Mouse (Mus musculus) right cerebral cortex, postnatal 10 days (tissue): ENCODE results near the gene Olfr213.
"Not testable (repeated sequence)": the region's sequence is repeated elsewhere in the genome, so short reads cannot be mapped to it uniquely, and the experiment has no call there.

Experiments
- DNase-seq, 2 experiments: peaks; one replicate each; pipeline ENCODE4 v3.0.0; 2021; ENCODE audit warnings: low spot score in 2 of 2

Olfr213 gene

GRCm38 (mm10) chr6:116538156-116538555, at the start of gene Olfr213:
TSS of gene Olfr213 (plus strand) at chr6:116538456.
- DNase-seq, result no peak

GRCm38 (mm10) chr6:116488791-116489190, 49.5 kb upstream of the Olfr213 start, which contains the start of gene Olfr211:
TSS of gene Olfr211 (plus strand) at chr6:116489091.
- DNase-seq, result no peak

DNA sequence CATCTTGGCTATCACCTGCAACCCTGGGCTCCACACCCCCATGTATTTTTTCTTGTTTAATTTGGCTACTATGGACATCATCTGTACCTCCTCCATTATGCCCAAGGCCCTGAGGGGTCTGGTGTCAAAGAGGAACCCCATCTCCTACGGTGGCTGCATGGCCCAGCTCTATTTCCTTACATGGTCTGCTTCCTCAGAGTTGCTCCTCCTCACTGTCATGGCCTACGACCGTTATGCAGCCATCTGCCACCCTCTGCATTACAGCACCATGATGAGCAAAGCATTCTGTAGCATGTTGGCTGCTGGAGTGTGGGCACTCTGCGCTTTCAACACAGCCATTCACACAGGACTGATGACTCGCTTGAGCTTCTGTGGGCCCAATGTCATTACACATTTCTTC, 44.5 kb upstream of the Olfr213 start:
- no peak for DNase-seq

DNA sequence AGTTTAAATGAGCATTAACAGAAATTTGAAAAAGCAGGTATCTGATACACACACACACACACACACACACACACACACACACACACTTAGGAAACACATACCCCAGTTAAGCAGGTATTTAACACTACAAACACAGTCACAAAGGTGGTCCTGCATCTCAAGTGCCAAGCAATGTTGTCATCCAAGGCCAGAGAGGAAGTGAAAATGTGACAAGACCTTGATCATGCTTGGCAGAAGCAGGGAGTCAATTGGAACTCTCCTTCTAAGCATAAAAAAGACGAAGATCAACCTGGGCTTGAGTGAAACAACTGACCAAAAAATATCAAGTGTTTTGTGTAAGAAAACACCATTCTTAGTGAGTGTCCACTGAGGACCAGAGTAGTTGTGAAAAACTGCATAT, 42.3 kb upstream of the Olfr213 start:
- no peak for DNase-seq

DNA sequence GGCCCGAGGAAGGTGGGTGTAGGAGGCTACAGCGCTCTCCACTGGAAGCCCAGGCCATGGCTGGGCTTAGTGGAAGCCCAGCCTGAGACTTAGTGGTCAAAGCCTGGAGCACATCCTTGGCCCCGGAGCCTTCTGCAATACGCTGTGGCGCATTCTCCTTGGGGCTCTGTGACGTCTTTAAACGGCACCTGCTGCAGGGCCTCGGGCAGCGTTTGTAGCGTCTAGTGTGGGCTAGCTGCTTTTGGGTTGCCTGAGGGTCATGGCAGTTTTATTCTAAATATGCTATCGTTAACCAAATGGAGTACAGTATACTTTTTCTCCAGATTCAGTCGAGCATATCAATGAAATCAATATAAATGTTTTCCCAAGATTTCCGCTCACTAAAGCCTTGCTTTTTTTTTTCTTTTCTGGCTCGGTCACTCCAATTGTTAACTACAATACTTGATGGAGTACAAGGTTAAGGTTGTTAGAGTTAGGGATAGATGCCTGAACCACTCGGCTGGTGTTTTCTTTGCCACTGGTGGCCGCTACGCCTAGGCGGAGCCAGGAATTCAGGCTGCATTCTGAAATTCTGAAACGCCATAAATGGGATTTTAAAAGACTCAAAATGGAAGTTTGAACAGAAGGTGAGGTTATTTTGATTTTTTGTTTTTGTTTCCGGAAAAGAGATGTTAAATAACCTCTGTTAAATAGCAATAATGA, 31.8 kb upstream of the Olfr213 start, which contains the start of gene Olfr212:
Olfr212 (plus strand) TSS at position 215 of the 702 bp plus-strand sequence.
- DNase-seq, result not testable (repeated sequence)

DNA sequence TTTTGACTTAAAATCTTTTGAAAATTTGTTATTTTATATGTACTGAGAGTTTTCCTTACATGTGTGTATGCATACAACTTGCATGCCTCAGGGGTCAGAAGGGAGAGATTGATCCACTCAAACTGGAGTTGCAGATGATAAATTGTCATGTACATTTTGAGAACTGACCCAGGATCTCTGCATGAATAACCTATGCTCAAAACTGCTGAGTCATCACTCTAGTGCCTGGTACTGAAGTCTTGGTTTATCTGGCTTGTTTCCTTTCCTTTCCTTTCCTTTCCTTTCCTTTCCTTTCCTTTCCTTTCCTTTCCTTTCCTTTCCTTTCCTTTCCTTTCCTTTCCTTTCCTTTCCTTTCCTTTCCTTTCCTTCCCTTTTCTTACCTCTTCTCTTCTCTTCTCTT, 23.4 kb upstream of the Olfr213 start:
- no peak for DNase-seq

DNA sequence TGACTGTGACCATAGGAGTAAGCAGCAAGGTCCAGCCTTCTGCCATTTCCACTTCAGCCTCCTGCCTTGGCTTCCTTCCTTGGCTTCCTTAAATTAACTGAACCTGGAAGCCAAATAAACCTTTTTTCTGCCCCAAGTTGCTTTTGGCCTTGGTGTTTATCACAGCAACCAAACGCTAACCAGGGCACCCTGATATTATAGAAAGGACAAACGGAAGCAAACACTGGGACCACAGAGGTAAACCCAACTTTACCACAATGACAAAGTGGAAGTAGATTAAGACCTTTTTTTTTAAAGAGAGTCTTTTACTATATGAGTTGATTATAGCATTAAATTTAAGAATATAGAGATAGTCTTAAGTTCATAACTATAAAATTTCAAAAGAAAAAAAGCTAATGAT, 4.2 kb downstream of the Olfr213 start:
- DNase-seq, result no peak

DNA sequence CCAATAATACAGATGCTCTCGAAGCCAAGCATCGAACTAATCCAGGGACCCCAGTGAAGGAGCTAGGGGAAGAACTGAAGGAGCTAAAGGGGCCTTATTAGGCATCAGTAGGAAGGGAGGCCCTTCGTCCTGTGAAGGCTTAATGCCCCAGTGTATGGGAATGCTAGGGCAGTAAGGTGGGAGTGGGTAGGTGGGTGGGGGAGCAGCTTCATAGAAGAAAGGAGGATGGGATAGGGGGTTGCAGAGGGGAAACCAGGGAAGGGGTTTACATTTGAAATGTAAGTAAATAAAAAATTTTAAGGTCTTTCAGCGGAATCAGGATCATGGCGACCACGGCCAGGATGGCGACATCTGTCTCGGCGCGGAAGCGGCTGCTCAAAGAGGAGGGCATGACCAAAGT, 12.6 kb downstream of the Olfr213 start, which contains the start of gene Gm5580:
Gm5580 (plus strand) TSS at position 301 of the 400 bp plus-strand sequence.
- DNase-seq, result not testable (repeated sequence)

GRCm38 (mm10) chr6:116553935-116554334, 15.7 kb downstream of the Olfr213 start, which contains the start of gene Olfr214:
TSS of gene Olfr214 (plus strand) at chr6:116554235.
- DNase-seq, result no peak

- no peak for DNase-seq
These were observed 16.7 kb downstream of the Olfr213 start for GRCm38 (mm10) chr6:116554952-116555351.

DNA sequence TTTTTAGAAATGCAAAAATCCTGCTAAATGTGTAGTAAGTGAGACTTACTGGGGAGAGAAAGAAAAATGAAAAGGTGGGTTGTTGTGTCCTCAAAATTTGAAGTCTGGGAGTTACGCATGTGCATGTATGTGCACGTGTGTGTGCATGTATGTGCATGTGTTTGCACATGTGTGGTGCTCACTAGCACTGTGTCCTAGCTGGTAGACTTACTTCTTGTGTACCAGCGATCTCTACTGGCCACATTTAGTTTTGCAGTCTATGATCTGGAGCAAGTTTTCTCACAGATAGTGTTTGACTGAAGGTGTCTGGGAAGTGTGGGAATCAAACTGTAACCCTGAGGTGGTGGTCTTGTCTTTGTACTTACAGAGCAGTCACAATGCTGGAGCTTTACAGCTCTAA, 31.6 kb downstream of the Olfr213 start:
- DNase-seq, result peak; percentile 33 to 40

DNA sequence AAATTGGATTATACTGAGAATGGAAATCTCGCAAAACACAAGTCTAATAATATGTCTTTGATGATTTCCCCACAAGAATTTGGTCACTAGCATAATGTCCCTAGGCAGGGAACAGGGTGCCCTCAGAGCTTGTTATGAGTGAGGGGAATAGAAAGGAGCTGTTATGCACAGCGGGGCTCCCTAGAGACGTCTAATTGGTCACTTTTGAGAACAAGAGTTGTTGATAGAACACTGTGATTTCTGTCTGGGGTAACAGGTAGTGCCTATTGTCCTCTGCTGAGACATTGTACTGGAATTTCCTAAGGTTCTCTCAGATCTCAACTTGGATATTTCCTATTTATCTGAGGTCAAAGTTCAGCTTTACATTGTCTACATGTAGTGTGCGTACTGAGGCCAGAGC, 45.8 kb downstream of the Olfr213 start, which contains the start of gene Olfr215:
Olfr215 (minus strand) TSS at position 101 of the 400 bp plus-strand sequence.
- DNase-seq, result no peak
